Mouse (Mus musculus): Measurements from ENCODE around the gene Htatip2.

- TF ChIP-seq CTCF (IDR thresholded peaks at IDR 0.05; ENCODE audit: low read depth) = no peak
- TF ChIP-seq EP300 (IDR thresholded peaks at IDR 0.05; ENCODE audit: low read depth) = peak; percentile 53
These were observed 3.7 kb downstream of the Htatip2 start for GRCm38 (mm10) chr7:49762605-49763004.
